Mouse (Mus musculus) spleen, embryonic (tissue): ENCODE measurements around the gene Tyk2.

Experiments used
- CTCF ChIA-PET: fragments of 350-600 bp; sonication (Branson Sonifier 250); formaldehyde crosslinking; loops from one replicate; lab custom pipeline; 2022; lab: Charles Lee

Tyk2 gene

DNA sequence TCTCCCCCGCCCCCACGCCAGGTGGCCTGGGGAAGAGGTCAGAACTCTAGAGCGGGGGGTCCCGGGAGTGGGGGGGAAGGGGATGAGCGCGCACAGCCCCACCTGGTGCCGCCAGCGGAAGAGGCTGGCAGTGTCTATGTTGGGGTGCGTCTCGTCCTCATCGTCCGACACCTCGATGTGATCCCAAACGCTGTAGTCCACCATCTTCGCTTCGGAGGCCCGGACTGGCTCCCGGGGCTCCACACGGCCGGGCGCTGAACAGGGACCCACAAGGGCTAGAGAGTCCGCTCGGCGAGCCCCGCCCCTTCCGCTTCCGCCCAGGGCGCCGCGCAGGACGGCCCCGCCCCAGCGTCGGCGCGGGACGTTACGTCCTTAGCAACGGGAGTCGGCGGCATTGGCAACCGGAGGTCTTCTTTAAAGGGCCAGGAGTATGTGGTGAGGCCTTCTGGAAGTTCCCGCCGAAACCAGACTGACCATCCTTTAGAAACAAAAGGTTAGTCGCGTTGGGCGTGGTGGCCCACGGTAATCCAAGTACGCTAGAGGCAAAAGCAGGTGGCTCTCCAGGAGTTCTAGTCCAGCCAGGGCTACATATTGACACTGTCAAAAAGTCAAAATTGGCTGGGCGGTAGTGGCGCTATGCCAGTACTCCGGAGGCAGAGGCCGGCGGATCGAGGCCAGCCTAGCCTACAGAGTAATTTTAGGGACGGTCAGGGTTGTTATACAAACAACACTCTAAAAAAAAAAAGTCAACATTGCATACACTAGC lies 18.8 kb upstream of the Tyk2 start, which contains the start of gene Cdc37:
Cdc37 (minus strand) TSS at position 329 of the 766 bp plus-strand sequence.
- CTCF ChIA-PET: no interaction called here

DNA sequence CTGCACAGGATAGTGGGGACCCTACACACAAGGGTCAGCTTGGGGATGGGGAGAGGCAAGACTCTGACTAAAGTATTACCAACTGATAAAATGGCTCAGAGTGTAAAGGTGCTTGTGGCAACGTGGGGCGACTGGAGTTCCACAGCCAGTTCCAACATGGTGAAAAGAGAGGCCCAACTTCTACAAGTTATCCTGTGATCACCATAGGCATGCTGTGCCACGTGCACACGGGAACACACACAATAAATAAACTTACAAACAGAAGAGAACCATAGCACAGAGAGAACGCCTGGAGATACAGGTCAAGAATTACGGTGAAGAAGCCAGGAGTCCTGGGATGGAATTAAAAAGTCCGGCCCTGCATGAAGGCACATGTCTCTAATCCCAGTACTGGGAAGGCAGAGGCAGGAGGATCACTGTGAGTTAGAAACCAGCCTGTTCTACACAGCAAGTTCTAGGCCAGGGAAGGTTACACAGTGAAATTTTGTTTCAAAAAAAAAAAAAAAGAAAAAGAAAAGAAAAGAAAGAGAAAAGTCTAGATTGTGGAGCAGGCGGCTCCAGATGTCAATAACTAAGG lies 18.1 kb upstream of the Tyk2 start:
- CTCF ChIA-PET: interaction anchor here (1.0 kb wide), 1 partner anchor 13 kb away, joined by 4 read pairs; no protein-coding TSS in a partner anchor

GRCm38 (mm10) chr9:21148427-21148826 lies 17.4 kb upstream of the Tyk2 start:
- CTCF ChIA-PET: interaction anchor here (1.0 kb wide), 1 partner anchor 12 kb away, joined by 4 read pairs; no protein-coding TSS in a partner anchor

DNA sequence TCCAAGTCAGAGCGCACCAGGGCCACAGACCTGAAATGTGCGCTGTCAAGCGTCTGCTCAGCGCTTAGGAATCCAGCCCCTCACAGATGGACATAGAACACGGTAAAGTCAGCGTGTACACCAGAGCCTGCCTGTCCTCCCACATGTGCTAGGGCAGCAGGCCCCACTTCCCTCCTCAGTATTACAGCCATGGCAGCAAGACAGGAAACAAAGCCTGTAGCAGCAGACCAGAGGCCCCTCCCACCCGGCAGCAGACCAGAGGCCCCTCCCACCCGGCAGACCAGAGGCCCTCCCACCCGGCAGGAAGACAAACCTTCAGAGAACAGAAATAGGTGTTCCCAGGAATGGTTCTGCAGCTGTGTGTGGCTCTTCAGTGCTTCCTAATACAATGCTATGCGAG lies 15.7 kb upstream of the Tyk2 start:
- CTCF ChIA-PET: no interaction called here

DNA sequence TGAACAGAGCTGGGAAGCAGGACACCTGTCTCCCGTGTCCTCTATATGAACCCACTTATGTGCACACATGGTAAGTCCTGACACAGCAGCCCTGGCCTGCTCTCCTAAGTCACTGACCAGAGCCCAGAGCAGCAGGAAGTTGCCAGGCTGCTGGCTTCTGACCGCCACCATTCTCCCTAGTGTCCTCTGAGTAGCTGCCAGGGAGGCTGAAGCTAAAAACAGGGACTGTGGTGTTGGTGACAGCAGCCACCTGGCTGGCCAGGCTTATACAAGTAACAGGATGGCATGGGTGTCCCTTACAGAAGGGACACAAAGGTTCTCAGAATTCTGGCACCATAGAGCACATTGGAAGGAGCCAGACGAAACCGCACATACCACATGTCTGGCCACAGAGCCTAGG lies 14.4 kb upstream of the Tyk2 start:
- CTCF ChIA-PET: interaction anchor here (0.6 to 0.7 kb wide), 3 partner anchors 20 to 122 kb away, joined by 3 to 4 read pairs (median 3); no protein-coding TSS in a partner anchor

DNA sequence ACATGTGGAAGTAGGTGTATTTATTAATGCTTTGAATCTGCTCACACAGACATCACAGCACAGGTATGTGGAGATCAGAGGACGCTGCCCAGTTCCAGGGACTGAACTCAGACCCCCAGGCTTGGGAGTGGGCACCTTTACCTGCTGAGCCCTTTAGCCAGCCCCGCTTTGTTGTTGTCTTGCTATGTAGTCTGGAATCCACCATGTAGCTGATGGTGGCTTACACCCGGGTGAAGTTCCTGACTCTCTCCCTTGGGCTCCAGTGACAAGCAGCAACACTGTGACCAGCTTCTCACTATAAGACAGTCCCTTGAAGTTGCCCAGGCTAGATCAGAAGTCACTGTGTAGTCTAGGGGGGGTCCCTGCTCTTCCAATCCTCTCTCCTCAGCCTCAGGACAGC lies 13.3 kb upstream of the Tyk2 start:
- CTCF ChIA-PET: no interaction called here

DNA sequence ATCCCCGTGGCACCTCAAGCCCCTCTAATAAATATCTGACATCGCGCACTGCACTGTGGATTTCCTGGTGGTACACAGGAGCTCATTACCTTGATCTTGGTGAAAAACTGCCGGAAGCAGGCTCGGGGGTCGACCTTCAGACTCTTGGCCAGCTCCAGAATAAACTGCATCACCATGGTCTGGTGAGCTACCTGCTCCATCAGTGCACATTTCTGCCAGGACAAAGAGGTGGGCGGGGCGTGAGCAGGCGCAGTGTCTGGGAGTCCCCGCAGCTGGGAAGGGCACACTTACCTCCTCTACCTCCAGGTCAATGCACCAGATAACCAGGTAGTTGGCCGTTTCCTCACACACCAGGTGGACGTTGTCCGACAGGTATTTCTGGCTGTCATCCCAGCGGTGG lies 10.9 kb upstream of the Tyk2 start:
- CTCF ChIA-PET: no interaction called here

- CTCF ChIA-PET: interaction anchor here (0.6 kb wide), 1 partner anchor 149 kb away, joined by 3 read pairs; no protein-coding TSS in a partner anchor
Measured at GRCm38 (mm10) chr9:21138386-21138785, 7.3 kb upstream of the Tyk2 start.

- CTCF ChIA-PET: interaction anchor here (0.5 to 1.0 kb wide), 4 partner anchors 11 to 167 kb away, joined by 3 to 14 read pairs (median 4); partner anchors contain the start of gene Mrpl4
Measured at GRCm38 (mm10) chr9:21137229-21137628, 6.2 kb upstream of the Tyk2 start.

GRCm38 (mm10) chr9:21136401-21136800 lies 5.4 kb upstream of the Tyk2 start:
- CTCF ChIA-PET: interaction anchor here (0.6 to 1.0 kb wide), 3 partner anchors 12 to 167 kb away, joined by 3 to 4 read pairs (median 4); partner anchors contain the start of gene Mrpl4

DNA sequence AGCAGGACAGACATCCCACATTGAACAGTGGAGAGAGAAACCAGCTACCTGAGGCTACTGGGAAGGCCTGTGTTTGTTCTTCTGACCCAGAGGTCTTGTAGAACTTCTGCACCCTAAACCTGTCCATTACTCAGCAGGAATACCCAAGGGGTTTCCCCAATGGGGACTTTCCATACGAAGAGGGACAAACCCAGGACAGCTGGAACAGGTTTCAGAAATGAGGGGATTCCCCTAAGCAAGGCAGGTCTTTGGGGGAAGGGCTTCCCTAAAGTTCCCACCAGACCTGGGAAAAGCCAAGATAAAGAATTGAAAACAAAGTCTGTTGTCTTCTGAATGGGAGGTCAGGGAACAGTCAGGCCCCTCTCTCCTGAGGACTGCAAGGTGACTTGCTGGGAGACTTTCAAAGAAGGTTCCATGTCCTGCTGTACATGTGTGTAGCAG lies 4.9 kb upstream of the Tyk2 start:
- CTCF ChIA-PET: interaction anchor here (0.6 to 1.0 kb wide), 2 partner anchors 13 to 107 kb away, joined by 3 to 4 read pairs; partner anchors contain the start of gene Icam4

- CTCF ChIA-PET: interaction anchor here (0.6 to 0.7 kb wide), 2 partner anchors 104 to 106 kb away, joined by 3 read pairs; partner anchors contain the start of genes Icam4 and Icam5
Measured at GRCm38 (mm10) chr9:21135329-21135890, 4.4 kb upstream of the Tyk2 start.

DNA sequence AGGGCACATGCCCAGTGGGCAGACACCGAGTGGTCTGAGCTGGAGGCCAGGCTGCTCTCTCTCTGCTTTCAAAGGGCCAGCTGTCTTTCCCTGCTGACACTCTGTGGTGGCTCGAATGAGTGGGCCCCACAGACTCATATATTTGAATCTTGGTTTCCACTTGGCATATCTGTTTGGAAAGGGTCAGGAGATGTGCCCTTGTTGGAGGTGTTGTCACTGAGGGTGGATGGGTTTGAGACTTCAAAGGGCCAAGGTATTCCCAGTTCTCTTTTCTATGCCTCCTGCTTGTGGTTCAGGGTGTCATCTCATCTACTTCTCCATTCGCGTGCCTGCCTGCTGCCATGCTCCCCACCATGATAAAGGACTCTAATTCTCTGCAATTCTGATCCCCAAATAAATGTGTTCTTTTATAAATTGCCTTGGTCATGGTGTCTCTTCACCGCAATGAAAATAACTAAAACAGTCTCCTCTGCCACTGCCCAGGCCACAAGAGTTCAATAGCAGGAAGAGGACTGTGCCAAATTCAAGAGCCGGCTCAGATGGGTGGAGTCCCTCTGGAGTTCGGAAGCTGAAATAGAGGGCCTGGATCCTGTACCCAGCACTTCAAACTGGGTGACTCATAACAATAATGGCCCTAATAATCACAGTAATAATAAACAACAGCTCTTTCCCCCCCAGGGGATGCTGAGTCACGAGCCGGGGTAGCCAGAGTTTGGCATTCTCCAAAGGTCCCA lies 3.7 kb upstream of the Tyk2 start:
- CTCF ChIA-PET: interaction anchor here (0.6 to 0.7 kb wide), 3 partner anchors 27 to 103 kb away, joined by 3 to 6 read pairs (median 3); partner anchors contain the start of gene Icam5

- CTCF ChIA-PET: no interaction called here
Measured at GRCm38 (mm10) chr9:21133064-21133707, 2.1 kb upstream of the Tyk2 start.

- CTCF ChIA-PET: no interaction called here
Measured at GRCm38 (mm10) chr9:21132102-21132775, 1.2 kb upstream of the Tyk2 start.

GRCm38 (mm10) chr9:21126259-21126627 lies 4.8 kb downstream of the Tyk2 start:
- CTCF ChIA-PET: interaction anchor here (0.6 kb wide), 1 partner anchor 188 kb away, joined by 3 read pairs; no protein-coding TSS in a partner anchor

DNA sequence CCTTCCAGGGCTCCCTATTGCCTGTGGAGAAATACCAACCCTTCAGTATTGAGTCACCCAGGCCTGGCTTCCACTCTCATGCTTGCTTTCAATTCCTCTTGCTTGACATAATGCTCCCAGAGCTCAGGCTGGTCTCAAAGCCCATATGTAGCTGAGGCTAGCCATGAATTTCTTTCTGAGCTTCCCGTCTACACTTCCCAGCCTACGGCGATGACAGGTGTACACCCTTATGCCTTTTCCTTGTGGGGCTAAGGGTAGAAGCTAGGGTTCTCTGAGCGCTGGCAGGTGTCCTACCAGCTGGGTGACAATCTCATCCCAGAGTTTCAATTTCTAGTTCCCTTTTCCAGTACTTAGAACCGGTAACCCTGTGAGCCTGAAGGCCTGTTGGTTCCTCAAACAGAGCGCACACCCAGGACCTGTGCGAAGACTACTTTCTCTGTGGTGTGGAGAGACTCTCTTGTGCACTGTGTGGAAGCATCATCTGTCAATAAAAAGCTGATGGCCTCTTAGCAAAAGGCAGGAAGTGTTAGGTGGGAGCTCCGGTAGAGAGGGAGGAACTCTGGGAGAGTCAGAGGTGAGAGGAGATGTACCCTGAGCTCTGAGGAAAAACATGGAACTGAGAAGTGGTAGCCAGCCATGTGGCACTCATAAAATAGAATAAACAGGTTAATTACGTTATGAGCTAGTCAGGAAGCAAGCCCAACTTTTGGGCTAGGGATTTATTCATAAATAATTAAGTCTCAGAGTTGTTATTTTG lies 5.4 kb downstream of the Tyk2 start:
- CTCF ChIA-PET: interaction anchor here (0.5 kb wide), 1 partner anchor 20 kb away, joined by 3 read pairs; no protein-coding TSS in a partner anchor

- CTCF ChIA-PET: interaction anchor here (0.5 kb wide), 1 partner anchor 21 kb away, joined by 3 read pairs; no protein-coding TSS in a partner anchor
Measured at GRCm38 (mm10) chr9:21124837-21125236, 6.2 kb downstream of the Tyk2 start.

DNA sequence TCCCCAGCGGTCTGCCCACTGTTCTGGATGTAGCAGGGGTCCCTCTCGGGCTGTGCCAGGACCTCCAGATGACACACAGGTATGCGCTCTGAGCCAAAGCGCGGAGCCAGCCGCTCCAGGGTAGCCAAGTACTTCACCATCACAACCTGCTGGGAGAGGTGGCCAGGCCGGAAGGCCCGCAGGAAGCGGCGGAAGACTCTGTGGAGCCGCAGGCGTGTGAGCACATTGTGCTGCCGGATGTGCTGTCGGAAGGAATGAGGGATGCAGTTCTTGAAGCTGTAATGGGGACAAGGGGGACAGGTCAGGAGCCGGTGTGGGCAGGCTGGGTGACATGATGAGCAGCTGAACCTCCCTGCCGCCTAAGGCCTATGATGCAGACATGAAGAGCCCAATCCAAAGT lies 9.6 kb downstream of the Tyk2 start:
- CTCF ChIA-PET: no interaction called here
